Mouse (Mus musculus): ENCODE data around the gene Oxct1. TPM values are rescaled to one million over a fixed set of nuclear protein-coding genes. Genes with fewer than 3 reads are reported as not detected.
A peak's percentile ranks its signal among the peaks of the same experiment; 100 is the strongest.

Gene Oxct1
- total RNA-seq (2022): 100 to 1,000 TPM; 282 to 322 (median 293) TPM

- DNase-seq (ENCODE audit: low spot score in 2 of 2): peak; percentile 82 to 94
These were observed at the start of gene Oxct1 for GRCm38 (mm10) chr15:4026231-4026773. TSS of gene Oxct1 (plus strand) at chr15:4026383.

GRCm38 (mm10) chr15:3978279-3978678, 47.9 kb upstream of the Oxct1 start:
- no peak for DNase-seq (ENCODE audit: low spot score in 2 of 2)

- DNase-seq (ENCODE audit: low spot score in 2 of 2): peak; percentile 66 to 78
These were observed 46.9 kb upstream of the Oxct1 start, which contains the start of gene Fbxo4 for GRCm38 (mm10) chr15:3979061-3979848. TSS of gene Fbxo4 (minus strand) at chr15:3979573.

GRCm38 (mm10) chr15:3979871-3980270, 46.3 kb upstream of the Oxct1 start:
- DNase-seq (ENCODE audit: low spot score in 2 of 2): no peak

GRCm38 (mm10) chr15:3982732-3983131, 43.5 kb upstream of the Oxct1 start:
- DNase-seq (ENCODE audit: low spot score in 2 of 2): no peak

- no peak for DNase-seq (ENCODE audit: low spot score in 2 of 2)
These were observed 41.3 kb upstream of the Oxct1 start for GRCm38 (mm10) chr15:3984876-3985275.

GRCm38 (mm10) chr15:3987981-3988380, 38.2 kb upstream of the Oxct1 start:
- DNase-seq (ENCODE audit: low spot score in 2 of 2): no peak

GRCm38 (mm10) chr15:3994852-3995447, 31.2 kb upstream of the Oxct1 start:
- DNase-seq (ENCODE audit: low spot score in 2 of 2): no peak

GRCm38 (mm10) chr15:3995448-3996266, 30.5 kb upstream of the Oxct1 start, which contains the start of gene AW549877:
TSS of gene AW549877 (minus strand) at chr15:3995744.
- DNase-seq (ENCODE audit: low spot score in 2 of 2): peak; percentile 91 to 99

GRCm38 (mm10) chr15:3996267-3997010, 29.7 kb upstream of the Oxct1 start:
- DNase-seq (ENCODE audit: low spot score in 2 of 2): peak in 1 of 2 experiments; percentile 12

GRCm38 (mm10) chr15:3999144-3999543, 27.0 kb upstream of the Oxct1 start:
- DNase-seq (ENCODE audit: low spot score in 2 of 2): no peak

GRCm38 (mm10) chr15:4000536-4000935, 25.6 kb upstream of the Oxct1 start:
- no peak for DNase-seq (ENCODE audit: low spot score in 2 of 2)

GRCm38 (mm10) chr15:4013873-4014272, 12.3 kb upstream of the Oxct1 start:
- no peak for DNase-seq (ENCODE audit: low spot score in 2 of 2)

GRCm38 (mm10) chr15:4020711-4021110, 5.5 kb upstream of the Oxct1 start:
- no peak for DNase-seq (ENCODE audit: low spot score in 2 of 2)

- DNase-seq (ENCODE audit: low spot score in 2 of 2): no peak
These were observed 2.4 kb upstream of the Oxct1 start for GRCm38 (mm10) chr15:4023747-4024146.

GRCm38 (mm10) chr15:4024726-4025507, 1.3 kb upstream of the Oxct1 start:
- DNase-seq (ENCODE audit: low spot score in 2 of 2): no peak

- DNase-seq (ENCODE audit: low spot score in 2 of 2): no peak
These were observed 677 bp upstream of the Oxct1 start for GRCm38 (mm10) chr15:4025508-4025904.

GRCm38 (mm10) chr15:4026831-4027584, 825 bp downstream of the Oxct1 start:
- DNase-seq (ENCODE audit: low spot score in 2 of 2): peak; percentile 71 to 81

GRCm38 (mm10) chr15:4027671-4028410, 1.7 kb downstream of the Oxct1 start:
- no peak for DNase-seq (ENCODE audit: low spot score in 2 of 2)

All from left cerebral cortex, adult 8-10 months (tissue).